Mouse (Mus musculus): ENCODE results near the gene Ktn1.

The Ktn1 gene

DNA sequence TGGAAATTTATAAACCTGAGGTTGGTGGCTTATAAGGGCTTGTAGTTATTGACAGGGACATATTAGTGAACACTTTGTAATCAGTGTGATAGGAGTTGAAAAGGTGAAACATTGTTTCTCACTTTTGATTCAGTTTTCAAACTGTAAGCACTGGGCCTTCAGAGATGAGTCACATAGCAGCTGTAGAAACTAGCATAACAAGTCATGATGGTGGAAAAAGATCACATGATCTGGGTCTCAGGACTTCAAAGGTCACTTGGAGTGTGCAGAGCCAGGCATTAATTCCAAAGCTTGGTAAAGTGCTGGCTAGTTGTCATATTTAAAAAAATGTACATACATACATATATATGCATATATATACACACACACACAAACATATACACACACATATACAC, 16.2 kb downstream of the Ktn1 start:
- no peak for DNase-seq (ENCODE audit: low read depth, low spot score)

DNA sequence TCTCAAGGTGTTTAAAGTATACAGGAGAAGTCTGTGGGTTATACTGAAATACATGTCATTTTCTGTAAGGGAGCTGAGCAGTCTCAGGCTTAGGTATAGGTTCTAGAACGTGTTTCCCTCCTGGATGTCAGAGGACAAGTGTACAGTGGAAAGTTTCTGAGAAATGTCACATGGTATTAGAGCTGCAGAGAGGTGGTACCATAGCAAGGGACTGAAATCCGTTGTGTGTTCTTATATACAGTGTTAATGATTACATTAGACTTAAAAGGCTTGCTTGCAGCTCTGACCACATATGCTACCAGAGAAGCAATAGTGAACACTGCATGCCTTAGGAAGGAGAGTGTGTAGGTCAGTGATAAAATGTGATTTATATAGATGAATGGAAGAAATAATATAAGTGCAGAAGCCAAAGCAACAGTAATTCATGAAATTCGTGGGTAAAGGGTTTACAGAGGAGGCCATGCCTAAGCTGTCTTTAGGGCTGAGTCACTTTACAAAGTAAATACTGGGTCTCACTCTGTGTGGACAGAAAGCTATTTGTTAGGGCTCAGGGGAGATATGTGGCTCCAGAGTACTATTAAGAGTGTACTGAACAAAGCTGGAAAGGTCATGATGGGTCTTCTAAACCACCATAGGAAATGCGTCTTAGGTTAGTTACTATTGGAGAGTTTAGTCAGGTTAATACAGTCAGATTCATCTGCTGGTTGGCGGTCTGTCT, 17.0 kb downstream of the Ktn1 start:
- no peak for DNase-seq (ENCODE audit: low read depth, low spot score)

DNA sequence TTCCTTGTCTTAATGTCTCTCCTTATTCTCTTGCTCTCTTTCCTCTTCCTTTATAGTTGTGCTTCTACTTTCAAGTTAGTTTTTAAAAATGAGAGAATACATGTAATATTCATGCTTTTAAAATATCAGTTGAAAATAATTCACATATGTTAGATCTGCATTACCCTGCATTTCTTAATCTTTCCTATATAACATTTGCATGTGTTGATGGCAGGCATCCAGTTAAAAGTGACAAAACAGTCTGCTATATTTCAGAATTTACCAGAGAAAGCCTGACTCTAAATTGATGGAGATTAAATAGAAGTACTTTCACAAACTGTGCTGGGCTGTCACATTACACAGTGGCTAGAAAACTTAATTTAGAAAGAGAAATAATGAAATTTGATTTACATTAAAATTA, 19.8 kb downstream of the Ktn1 start:
- DNase-seq (ENCODE audit: low read depth, low spot score): no peak

DNA sequence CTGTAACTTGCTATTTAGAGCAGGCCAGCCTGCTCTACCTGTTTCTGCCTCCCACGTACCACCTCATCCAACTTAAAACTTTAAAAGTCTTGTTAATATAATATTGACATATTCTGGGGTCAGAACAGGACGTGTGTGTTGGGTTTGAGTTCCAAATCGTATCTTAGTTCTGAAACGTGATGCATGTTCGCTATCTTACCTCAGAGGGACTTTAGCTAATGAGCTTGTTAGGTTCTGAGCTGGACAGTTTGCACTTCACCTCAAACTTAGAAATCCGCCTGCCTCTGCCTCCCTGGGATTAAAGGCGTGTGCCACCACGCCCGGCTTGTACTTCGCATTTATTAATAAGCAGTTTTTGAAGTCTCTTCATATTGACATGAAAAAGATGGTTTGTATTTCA, 34.6 kb downstream of the Ktn1 start:
- no peak for DNase-seq (ENCODE audit: low read depth, low spot score)

DNA sequence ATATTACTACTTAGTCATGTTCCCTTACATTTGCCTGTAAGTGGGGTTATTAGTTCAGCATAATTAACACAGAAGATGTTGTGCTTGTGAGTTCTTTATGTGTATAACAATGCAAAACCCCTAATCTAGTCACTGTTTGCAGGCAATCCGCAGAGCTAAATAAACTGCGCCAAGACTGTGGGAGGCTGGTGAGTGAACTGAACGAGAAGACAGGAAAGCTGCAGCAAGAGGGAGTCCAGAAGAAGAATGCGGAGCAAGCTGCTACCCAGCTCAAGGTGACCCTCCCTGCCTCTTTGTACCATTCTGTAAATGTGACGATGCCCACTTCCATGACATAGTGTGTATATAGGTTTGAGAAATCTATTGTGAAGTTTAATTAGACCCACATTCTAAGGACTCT, 36.3 kb downstream of the Ktn1 start:
- DNase-seq (ENCODE audit: low read depth, low spot score): no peak

DNA sequence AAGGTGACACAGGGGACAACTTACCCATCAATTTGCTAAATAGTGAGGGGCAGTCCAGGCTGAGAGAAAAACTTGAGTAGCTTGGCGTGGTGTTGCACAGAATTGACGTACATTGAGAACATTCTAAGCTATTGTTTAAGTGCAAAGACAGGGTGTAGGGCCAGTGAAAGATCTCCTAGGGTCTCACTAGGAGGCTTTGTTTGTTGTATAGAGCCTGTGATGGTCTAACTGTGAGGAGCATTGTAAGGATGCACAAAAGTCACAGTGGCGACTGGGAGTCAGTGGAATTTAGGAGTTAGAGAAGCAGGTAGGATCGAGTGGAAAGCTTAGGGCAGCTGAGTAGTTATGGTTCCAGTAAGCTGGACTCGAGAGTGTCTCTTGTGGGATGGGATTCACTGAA, 50.9 kb downstream of the Ktn1 start:
- peak; percentile 36 for DNase-seq (ENCODE audit: low read depth, low spot score)

DNA sequence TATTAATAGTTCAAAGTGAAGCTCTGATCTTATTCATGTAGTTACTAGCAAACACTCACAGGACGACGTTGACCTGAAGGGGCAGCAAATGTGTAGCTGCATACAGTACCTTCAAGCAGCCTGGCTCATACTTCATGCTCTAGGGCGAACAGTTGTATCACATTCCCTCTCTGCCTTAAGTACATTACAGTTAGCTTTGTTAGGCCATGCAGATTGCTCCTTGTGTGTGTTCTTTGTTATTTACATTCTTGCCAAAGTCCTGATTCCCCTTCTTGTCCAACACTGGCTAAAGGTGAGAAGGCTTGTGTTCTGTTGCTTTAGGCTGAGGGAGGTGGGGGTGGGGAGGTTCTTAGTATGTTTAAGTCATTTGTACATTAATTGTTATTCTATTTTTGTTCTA, 61.3 kb downstream of the Ktn1 start:
- DNase-seq (ENCODE audit: low read depth, low spot score): peak; percentile 63

DNA sequence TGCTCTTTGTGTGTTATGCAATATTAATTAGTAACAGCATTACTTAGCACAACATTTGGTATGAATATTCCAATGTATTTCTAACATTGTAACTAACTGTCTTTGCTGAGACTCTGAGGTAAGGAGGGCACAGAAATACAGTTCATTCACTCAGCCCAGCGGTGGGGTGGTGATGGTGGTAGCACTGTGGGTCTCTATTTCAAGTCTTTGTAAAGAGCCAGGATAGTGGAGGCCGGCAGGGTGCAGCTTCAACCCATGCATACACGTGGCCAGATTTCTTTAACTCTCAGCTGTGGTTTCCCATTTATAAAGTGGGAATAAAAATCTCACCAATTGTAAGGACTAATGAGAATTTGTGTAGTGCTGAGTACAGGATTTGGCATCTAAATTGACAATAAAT, 67.5 kb downstream of the Ktn1 start:
- DNase-seq (ENCODE audit: low read depth, low spot score): no peak

DNA sequence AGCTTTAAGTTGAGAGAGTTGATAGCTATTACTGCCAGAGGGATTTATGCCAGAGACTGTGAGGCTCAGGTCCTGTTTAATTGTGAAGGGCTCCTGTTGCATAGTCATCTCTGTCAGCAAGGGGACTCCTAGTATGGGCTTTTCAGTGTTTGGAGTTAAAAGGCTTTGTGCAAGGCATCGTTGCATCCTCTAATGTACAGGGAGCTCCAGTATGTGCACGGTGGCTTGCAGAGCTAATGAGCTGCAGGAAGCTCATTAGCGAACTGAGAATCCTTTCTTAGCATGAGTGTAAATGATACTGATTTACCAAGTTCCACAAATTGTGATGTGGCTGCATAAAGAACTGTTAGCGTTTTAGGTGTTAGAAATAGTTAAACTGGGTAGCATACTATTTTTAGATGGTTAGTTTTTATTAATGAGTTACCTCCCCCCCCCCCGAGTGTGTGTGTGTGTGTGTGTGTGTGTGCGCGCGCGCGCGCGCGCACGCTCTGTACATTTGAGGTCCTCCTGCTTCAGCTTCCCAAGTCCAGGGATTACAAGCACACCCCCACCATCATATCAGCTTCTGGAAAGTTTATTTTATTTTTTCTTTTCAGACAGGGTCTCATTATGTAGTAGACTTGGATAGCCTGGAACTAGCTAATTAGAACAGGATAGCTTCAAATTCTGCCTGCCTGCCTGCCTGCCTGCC, 69.8 kb downstream of the Ktn1 start:
- DNase-seq (ENCODE audit: low read depth, low spot score): no peak

DNA sequence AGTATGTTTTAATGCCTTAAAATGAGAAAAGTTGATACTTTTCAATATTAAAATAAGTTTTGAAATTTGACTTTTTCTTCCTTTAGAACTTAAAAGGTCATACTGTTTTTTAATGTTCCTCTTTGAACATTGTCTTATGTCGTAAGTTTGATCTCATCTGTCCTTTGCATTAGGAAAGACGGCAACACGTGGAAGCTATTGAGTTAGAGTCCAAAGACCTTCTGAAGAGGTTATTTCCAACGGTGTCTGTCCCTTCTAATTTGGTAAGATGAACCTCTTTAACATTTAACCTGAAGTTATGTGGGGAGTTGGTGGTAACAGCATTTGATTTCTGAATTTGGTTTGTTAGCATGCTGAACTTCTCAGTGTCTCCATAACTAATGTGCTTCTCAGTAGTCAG, 71.8 kb downstream of the Ktn1 start:
- DNase-seq (ENCODE audit: low read depth, low spot score): no peak

DNA sequence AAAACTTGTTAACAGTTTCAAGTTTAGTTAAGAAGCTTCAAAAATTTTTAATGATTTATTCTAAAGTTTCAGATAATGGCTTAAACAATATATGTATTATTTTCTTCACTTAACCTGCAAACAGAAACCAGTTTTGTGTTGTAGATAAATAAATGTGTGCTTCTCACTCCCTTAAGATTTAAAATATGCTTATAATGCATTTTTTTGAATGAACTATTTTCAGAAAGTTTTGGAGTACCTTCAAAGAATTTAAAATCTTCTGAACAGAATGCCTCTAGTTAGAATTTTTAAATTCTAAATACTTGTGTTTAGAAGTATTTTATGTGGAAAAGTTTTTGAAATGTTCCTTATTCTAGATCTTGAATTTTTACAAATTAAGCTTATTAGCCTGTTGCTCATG, 74.8 kb downstream of the Ktn1 start:
- DNase-seq (ENCODE audit: low read depth, low spot score): no peak

DNA sequence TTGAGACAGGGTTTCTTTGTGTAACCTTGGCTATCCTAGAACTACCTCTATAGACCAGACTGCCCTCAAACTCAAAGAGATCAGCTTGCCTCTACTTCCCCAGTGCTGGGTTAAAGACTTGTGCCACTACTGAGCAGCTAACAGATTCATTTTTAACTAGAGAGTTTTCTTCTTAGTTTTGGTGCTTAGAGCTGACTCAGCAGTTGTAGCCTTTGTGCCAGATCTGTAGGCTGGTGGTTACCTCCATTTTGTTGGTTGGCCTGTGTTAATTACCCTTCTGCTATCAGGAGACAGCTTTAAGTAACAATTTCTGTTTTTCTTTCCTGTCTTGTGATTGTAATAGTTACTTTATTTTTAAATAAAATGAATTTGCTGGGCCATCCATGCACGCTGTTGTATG, 80.3 kb downstream of the Ktn1 start:
- DNase-seq (ENCODE audit: low read depth, low spot score): no peak

DNA sequence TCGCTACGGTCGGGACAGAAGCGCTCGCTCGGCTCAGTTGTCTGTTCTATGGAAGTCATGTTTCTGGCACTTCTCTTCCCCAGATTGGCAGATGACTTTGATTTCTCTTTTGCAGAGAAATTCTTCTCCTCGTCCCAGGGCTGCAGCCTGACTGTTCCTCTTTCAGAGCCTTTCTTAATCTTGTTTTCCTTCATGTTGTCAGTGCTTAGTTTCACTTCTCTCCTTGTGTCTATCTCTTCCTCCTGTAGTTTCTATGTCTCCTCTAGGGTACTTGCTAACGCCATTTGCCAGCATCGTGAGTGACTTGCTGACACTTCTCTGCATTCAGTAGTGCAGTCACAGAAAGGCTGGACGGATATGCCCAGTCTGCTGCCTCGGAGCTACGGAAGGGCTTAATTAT, 87.1 kb downstream of the Ktn1 start:
- DNase-seq (ENCODE audit: low read depth, low spot score): no peak

DNA sequence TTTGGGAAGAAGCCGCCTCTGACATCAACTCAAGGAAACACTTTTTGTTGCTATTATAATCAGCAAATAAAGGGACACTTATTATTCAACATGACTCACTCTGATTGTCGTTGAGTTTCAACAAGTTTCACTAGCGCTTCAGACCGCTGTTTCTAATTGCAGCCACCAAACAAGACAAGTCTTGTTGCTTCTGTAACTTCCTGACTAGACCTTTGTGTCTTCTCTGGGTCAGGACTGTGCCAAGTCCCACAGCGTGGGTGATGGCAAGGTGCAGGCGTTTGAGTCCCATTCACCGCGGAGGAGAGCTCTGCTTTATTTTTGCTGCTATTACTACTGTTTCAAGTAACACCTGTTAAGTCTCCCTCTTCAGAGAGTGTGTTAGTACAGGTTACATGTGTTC, 88.2 kb downstream of the Ktn1 start:
- no peak for DNase-seq (ENCODE audit: low read depth, low spot score)

DNA sequence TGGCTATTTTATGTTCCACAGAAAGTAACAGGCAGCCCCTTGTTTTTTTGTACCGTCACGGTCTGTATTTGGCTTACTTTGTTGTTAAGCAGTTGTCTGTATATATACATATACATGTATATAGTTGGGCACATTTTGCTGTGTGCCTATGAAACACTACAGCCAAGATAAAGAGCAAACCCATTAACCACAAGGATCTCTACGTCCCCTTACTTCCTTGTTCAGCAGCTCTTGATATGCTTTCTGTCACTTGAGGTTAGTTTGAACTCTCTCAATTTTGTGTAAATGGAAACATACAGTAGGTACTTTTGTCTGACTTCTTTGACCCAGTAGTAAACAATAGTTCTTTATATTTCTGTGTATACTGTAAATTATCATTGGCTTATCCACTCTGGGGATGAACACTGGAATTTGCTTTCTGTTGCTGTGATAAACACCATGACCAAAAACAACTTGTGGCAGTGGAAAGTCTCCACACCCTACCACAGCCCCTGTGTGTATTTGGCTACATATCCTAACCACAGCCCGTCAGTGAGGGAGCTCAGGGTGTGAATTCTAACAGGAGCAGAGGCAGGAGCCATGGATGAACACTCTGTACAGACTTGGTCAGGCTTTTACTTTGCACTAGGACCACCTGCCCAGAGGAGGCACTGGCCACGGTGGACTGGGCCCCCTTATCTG, 92.2 kb downstream of the Ktn1 start:
- DNase-seq (ENCODE audit: low read depth, low spot score): no peak

DNA sequence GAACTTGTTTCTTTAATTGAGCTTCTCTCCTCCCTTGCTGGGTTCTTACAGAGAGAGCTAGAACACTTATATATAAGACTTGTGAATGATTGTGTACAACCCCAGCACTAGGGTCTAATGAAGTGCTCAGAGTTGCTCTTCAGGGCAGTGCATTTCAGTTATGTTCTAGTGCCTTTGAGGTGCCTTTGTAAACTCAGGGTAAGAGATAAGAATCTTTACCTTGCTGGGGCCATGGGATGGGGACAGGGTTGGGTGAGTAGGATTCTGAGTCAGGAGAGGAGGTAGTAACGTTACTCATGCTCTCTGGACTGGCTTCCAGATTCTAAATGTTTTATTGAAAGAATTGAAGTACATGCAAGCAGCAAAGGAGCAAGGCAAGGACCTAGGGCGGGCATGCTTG, 92.8 kb downstream of the Ktn1 start:
- DNase-seq (ENCODE audit: low read depth, low spot score): no peak

DNA sequence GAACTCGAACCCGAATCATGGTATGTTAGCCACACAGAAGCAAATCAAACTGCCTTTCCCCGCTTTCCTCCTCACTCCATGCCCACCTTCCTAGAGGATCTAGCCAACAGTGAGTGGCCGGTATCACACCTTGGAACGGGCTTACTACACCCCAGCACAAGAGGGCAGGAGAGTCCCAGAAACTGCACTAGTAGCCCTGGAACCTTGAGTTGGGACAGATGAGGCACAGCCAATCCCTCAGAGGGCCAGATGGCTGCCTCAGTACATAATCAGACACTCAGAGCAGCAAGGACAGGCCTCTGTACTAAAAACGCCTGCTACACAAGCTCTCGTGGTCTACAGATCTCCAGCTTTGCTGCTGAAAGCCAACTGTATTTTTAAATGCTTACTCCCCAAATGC, 94.4 kb downstream of the Ktn1 start:
- peak; percentile 53 for DNase-seq (ENCODE audit: low read depth, low spot score)

DNA sequence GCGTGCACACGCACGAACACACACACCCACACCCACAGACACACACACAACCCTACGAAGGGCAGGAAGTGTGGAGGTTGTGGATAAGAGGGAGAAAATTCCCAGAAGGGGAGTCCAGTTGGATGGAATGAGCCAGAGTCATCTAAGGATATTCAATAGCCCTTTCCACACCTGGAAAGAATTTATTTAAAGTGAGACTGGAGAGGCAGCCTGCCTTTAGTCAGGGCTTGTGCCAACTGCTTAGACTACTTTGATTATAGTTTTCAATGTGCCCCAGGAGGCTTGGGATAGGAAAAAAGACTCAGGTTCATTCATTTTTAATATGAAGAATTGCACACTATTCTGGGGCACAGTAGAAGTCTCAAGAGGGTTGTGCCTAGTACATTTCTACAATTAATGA, 96.8 kb downstream of the Ktn1 start:
- no peak for DNase-seq (ENCODE audit: low read depth, low spot score)

DNA sequence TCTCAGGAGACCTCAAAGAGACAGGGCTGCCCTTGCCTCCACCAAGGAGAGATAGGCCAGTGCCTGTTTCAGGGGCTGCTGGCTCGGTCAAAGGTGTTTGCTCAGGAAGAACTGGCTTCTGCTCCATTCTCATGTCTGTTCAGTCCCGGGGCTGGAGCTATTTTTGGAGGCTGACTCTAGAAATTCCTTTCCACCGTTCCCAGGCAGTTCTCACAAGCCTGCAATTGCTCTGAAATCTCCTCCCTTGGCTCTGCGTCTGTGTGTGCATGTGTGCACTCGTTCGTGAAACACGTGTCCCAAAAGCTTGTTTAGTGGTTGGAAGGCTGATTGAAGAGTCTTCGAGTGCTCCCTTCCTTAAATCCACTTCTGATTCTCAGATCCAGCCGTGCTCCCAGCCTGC, 99.3 kb downstream of the Ktn1 start:
- no peak for DNase-seq (ENCODE audit: low read depth, low spot score)

DNA sequence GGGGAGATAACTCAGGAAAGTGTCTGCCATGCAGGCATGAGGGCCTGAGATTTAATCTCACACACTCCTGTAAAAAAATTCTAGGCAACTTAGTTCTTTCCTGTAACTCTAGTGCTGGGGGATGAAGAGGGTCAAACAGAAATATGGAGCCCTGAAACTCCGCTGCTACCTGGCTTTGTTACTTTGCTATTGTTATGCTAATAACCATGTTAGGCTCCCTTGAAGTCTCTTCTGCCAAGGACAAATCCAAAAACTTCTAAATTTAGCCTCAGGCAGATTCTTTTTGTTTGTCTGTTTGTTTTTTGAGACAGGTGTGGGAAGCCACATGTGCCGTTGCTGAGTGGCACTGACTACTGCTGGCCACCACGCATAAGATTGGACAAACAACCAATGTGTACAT, 100.5 kb downstream of the Ktn1 start:
- peak; percentile 58 for DNase-seq (ENCODE audit: low read depth, low spot score)

DNA sequence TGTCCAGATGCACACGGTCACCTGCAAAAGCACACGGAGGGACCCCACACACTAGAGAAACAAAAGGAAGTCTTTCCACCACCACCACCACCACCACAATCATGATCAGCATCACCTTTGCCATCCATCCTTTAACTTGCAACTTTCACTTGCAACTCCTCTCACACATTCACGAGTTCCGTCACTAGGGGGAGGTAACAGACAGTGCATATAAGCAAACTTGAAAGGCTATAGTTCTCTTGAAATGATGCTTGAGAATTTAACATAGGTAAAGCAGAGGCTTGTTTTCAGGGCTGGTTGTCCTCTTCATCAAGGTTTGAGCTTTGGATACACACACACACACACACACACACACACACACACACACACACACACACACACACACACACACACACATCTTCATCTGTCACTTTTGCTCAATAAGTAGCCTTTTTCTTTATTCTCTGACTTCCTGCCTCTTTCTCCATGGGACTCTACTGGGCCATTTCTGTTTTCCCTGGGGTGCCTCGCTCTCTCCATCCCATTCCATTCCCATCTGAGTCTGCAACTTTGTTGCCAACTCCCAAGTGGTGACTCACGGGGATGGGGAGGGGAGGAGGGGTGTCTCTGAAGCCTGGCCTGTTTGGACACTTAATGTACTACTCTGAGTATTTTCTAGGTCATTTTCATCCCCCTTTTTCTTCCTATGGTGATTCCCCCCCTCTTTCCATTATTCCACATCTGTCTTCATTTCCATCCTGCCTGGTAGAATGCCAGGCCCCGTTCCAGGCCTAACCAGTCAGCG, 103.4 kb downstream of the Ktn1 start:
- DNase-seq (ENCODE audit: low read depth, low spot score): peak; percentile 77

DNA sequence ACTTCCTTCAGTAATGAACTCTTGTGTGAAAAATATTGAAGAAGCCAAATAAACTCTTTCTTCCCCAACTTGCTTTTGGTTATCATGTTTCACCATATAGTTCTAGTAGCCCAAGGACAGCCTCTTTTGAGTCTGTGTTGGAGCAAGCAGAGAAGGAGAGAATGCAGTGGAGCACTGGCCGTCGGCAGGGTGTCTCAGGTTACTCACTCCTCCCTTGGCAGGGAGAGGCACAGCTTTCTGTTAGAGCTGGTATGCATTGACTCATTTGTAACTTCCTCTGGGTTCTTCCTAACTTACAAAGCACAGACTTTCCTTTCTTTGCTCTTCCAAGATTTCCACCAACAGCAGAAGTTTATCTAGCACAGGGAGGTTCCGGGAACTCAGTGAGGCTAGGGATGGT, 105.3 kb downstream of the Ktn1 start:
- DNase-seq (ENCODE audit: low read depth, low spot score): peak; percentile 55
